Comparison of ENCODE assay signal across 8 mouse cellular contexts in genomic region chr6:129532942-129533860, GRCm38 (mm10). TPM values are rescaled to one million over a fixed set of nuclear protein-coding genes. Genes with fewer than 3 reads are reported as not detected.
DNase-seq lines count a peak whose midpoint lies in the region; ATAC-seq lines count a peak whose summit lies in the region.

Gene Gabarapl1 (plus strand): TSS chr6:129533160.

- under 1% methylated on average over 55 of the region's 55 CpGs for WGBS in hindbrain, embryonic 13.5 days

- H3K9me3 ChIP-seq in hindbrain, embryonic 13.5 days = no peaks in the 10 kb centered on the region

- H3K4me1 ChIP-seq in hindbrain, embryonic 13.5 days (replicated peaks) = peaks cover 36% of the 10 kb centered on the region

- no peaks in the 10 kb centered on the region for H3K27me3 ChIP-seq in hindbrain, embryonic 13.5 days

- ATAC-seq in hindbrain, embryonic 13.5 days (ENCODE audit: low FRiP score) = peak; percentile 84

- peaks cover 10% of the 10 kb centered on the region for H3K36me3 ChIP-seq in hindbrain, embryonic 13.5 days

- peak within 1 kb of the TSS; percentile 94 for H3K9ac ChIP-seq in hindbrain, embryonic 13.5 days

- peak within 1 kb of the TSS; percentile 70 for H3K4me2 ChIP-seq in hindbrain, embryonic 13.5 days

- peak within 1 kb of the TSS; percentile 91 for H3K27ac ChIP-seq in hindbrain, embryonic 13.5 days

- DNase-seq in T-cell, adult 2 months (ENCODE audit: low spot score) = peak; percentile 39
- DNase-seq in cerebellum, postnatal 25 days = peak; percentile 86 to 89
- DNase-seq in frontal cortex, postnatal 25 days (ENCODE audit: low spot score in 2 of 2) = peak; percentile 69 to 75
- peak; percentile 82 to 86 for DNase-seq in layer of hippocampus, postnatal 14 days (ENCODE audit: low spot score in 2 of 2)
- peak; percentile 88 for DNase-seq in lung, postnatal 10 days
- peak; percentile 82 for DNase-seq in ovary, postnatal 36 days (ENCODE audit: low spot score)
- peak; percentile 53 for DNase-seq in thymus, postnatal 25 days

- H3K4me3 ChIP-seq in hindbrain, embryonic 13.5 days = peak within 1 kb of the TSS; percentile 91

RNA-seq across cellular contexts. Expression of gene Gabarapl1, which starts in this region (rescaled TPM):
- 175 and 180 TPM in 2 replicates for polyA plus RNA-seq in hindbrain, embryonic 13.5 days (2015; fragmentation: Nextera tagmentation; extraction: Ambion mirVana)
- 100 to 1,000 TPM; 517 to 530 TPM for total RNA-seq in layer of hippocampus, postnatal 14 days (2021)

Comparison
In these comparisons a context has a peak if more than half of its experiments do, and no peak if none do; other contexts are left out.
1. Peak in every context shown above with its lines: DNase-seq, ATAC-seq, H3K4me3 ChIP-seq and H3K27ac ChIP-seq.